ENCODE assay signal across 8 mouse cellular contexts in genomic region chr10:20724906-20725305, GRCm38 (mm10). TPM values are rescaled to one million over a fixed set of nuclear protein-coding genes. Genes with fewer than 3 reads are reported as not detected.
DNase-seq lines count a peak whose midpoint lies in the region; ATAC-seq and TF ChIP-seq lines count a peak whose summit lies in the region.

TSS of gene Pde7b (minus strand) at chr10:20725078.

- peak within 1 kb of the TSS; percentile 58 for H3K4me3 ChIP-seq in cortical plate, adult 2 months (ENCODE audit: insufficient read depth, low read length)
- peak within 1 kb of the TSS; percentile 29 for H3K4me3 ChIP-seq in hindbrain, embryonic 14.5 days (replicated peaks; ENCODE audit: low read length)

- no peaks in the 10 kb centered on the region for H3K36me3 ChIP-seq in hindbrain, embryonic 14.5 days (replicated peaks; ENCODE audit: control insufficient read depth, insufficient read depth)

- H3K4me2 ChIP-seq in hindbrain, embryonic 14.5 days (replicated peaks) = peak within 1 kb of the TSS; percentile 63

- WGBS in hindbrain, embryonic 14.5 days = 13% methylated on average over 17 of the region's 17 CpGs

- no peak for TF ChIP-seq CTCF in cortical plate, adult 2 months (IDR thresholded peaks at IDR 0.05; ENCODE audit: extremely low read depth, insufficient read depth, low read length)

- peak; percentile 94 for TF ChIP-seq POLR2A in cortical plate, adult 2 months (IDR thresholded peaks at IDR 0.05; ENCODE audit: extremely low read depth, insufficient read depth, low read length)

- 0 out of 2 replicates have a peak within 1 kb of the TSS, but pooled peaks have one; percentile 25 for H3K27ac ChIP-seq in cortical plate, adult 2 months (ENCODE audit: insufficient read depth, low read length)
- no peak within 1 kb of the TSS for H3K27ac ChIP-seq in hindbrain, embryonic 14.5 days

- peak; percentile 15 for DNase-seq in R1 (ENCODE audit: low read depth, low spot score)
- DNase-seq in gastrocnemius, adult 18-20 months (ENCODE audit: low spot score) = peak; percentile 88
- peak; percentile 78 for DNase-seq in hindbrain, embryonic 14.5 days (ENCODE audit: low spot score)
- peak; percentile 62 to 67 for DNase-seq in layer of hippocampus, postnatal 25 days (ENCODE audit: extremely low spot score in 1 of 2, low spot score in 1 of 2)
- peak; percentile 87 for DNase-seq in lung, postnatal 10 days
- peak; percentile 53 for DNase-seq in ovary, postnatal 10 days (ENCODE audit: low spot score)
- DNase-seq in thymus, postnatal 25 days = peak; percentile 28

- H3K27me3 ChIP-seq in hindbrain, embryonic 14.5 days (ENCODE audit: control insufficient read depth, insufficient read depth, low read length) = no peaks in the 10 kb centered on the region

- H3K4me1 ChIP-seq in cortical plate, adult 2 months (ENCODE audit: control insufficient read depth, insufficient read depth, low read length) = peaks cover 2% of the 10 kb centered on the region; the same call in 1 of the 2 replicates
- H3K4me1 ChIP-seq in hindbrain, embryonic 14.5 days (replicated peaks; ENCODE audit: control insufficient read depth, insufficient read depth, low read length) = peaks cover 25% of the 10 kb centered on the region

- peak within 1 kb of the TSS; percentile 50 for H3K9ac ChIP-seq in hindbrain, embryonic 14.5 days

- H3K9me3 ChIP-seq in hindbrain, embryonic 14.5 days (ENCODE audit: control insufficient read depth, low read length) = no peaks in the 10 kb centered on the region

- peak; percentile 93 for ATAC-seq in hindbrain, embryonic 14.5 days (ENCODE audit: low FRiP score)

RNA-seq across cellular contexts. Expression of gene Pde7b, which starts in this region (rescaled TPM):
- 17.4 and 25.4 TPM in 2 replicates for polyA plus RNA-seq in cortical plate, adult 2 months (2012; rRNA removed)
- 10 to 100 TPM; 37.2 to 37.9 TPM for total RNA-seq in gastrocnemius, adult 18-20 months (2021)
- polyA plus RNA-seq in hindbrain, embryonic 14.5 days (2014; fragmentation: Nextera tagmentation; extraction: Ambion mirVana) = 3.5 and 3.9 TPM in 2 replicates
- total RNA-seq in layer of hippocampus, postnatal 25 days (2021) = 10 to 100 TPM; 20.3 to 23.3 TPM

Comparison
In these comparisons a context has a peak if more than half of its experiments do, and no peak if none do; other contexts are left out.
1. DNase-seq: peak in every context shown above with its lines; median percentile 88 in gastrocnemius, adult 18-20 months; 87 in lung, postnatal 10 days; 78 in hindbrain, embryonic 14.5 days; 64 in layer of hippocampus, postnatal 25 days; 53 in ovary, postnatal 10 days; 28 in thymus, postnatal 25 days; 15 in R1.